Mouse (Mus musculus) cerebellum, adult 2 months (tissue): Measurements from ENCODE around the gene Abca13.

Source experiments
- CTCF ChIP-seq: fragments of 200-500 bp; IDR thresholded peaks from 2 replicates; pipeline ENCODE4 v1.5.1; 2011; ENCODE audit warnings: low read depth, mild to moderate bottlenecking, control low read depth, low read length, moderate library complexity, borderline replicate concordance; ENCODE audit not compliant: insufficient read depth
- POLR2A ChIP-seq: fragments of 200-500 bp; IDR thresholded peaks from 2 replicates; pipeline ENCODE4 v1.6.1; 2011; ENCODE audit warnings: low read length, control low read depth, borderline replicate concordance; ENCODE audit not compliant: insufficient read depth

DNA sequence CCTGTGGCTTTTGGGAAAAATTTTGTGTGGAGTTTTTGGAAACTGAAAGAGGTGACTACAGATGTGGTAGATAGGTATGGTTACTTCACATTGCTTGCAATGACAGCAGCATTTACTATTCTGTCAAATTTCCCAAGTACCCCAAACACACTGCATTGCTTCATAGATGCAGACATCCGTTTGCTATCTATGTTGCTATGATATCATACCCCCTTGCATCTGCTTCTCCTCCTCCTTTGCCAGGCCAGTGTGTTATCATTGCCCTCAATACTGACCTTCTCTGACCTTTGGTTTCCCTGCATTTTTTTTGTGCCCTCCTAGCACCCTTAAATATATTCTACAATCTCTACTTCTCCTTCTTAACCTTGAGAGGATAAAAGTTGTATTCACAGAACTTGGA, 341.4 kb downstream of the Abca13 start:
- TF ChIP-seq CTCF = no peak
- TF ChIP-seq POLR2A = no peak
